Mouse (Mus musculus) forebrain, embryonic 16.5 days (tissue): ENCODE measurements around the gene Gm853. TPM values are rescaled to one million over a fixed set of nuclear protein-coding genes. Genes with fewer than 3 reads are reported as not detected.

Experiments
- ATAC-seq: fragments of 200-750 bp; cut with Nextera tagmentation; 2 replicates; pipeline ENCODE4 v1.8.0; 2017; ENCODE audit warnings: mild to moderate bottlenecking, moderate library complexity
- H3K27ac ChIP-seq: fragments of 300-500 bp; sonication (generic); 2 replicates; pipeline ENCODE4 v1.5.1; 2014; ENCODE audit warnings: low read length, control low read depth
- H3K27me3 ChIP-seq: fragments of 300-500 bp; sonication (generic); replicated peaks from 2 replicates; pipeline ENCODE4 v1.6.1; 2014; ENCODE audit warnings: low read length; ENCODE audit not compliant: control insufficient read depth, insufficient read depth
- H3K36me3 ChIP-seq: fragments of 300-500 bp; sonication (generic); 2 replicates; pipeline ENCODE4 v1.6.1; 2014; ENCODE audit not compliant: control insufficient read depth, insufficient read depth
- H3K4me1 ChIP-seq: fragments of 300-500 bp; sonication (generic); replicated peaks from 2 replicates; pipeline ENCODE4 v1.6.1; 2014; ENCODE audit warnings: low read length; ENCODE audit not compliant: control insufficient read depth, insufficient read depth
- H3K4me2 ChIP-seq: fragments of 300-500 bp; sonication (generic); 2 replicates; pipeline ENCODE4 v1.6.1; 2014; ENCODE audit warnings: mild to moderate bottlenecking, low read length, control low read depth
- H3K4me3 ChIP-seq: fragments of 300-500 bp; sonication (generic); replicated peaks from 2 replicates; pipeline ENCODE4 v1.5.1; 2014; ENCODE audit warnings: mild to moderate bottlenecking, low read length, control low read depth
- H3K9ac ChIP-seq: fragments of 300-500 bp; sonication (generic); replicated peaks from 2 replicates; pipeline ENCODE4 v1.6.1; 2014; ENCODE audit warnings: low read depth, low read length, control low read depth
- H3K9me3 ChIP-seq: fragments of 300-500 bp; sonication (generic); 2 replicates; pipeline ENCODE4 v1.6.1; 2016; ENCODE audit warnings: low read length; ENCODE audit not compliant: control insufficient read depth
- WGBS: fragments of 180-500 bp; shearing (Covaris S2); extraction: QIAGEN DNeasy Blood & Tissue Kit; methylation state at CpG from one replicate; pipeline ENCODE4 v1.1.7; 2014; 5-methylcytosine and 5-hydroxymethylcytosine counted together
- polyA plus RNA-seq: library from polyadenylated mRNA; unstranded; fragments of >200 nt; fragmentation: Nextera tagmentation; extraction: Ambion mirVana; gene quantifications from 2 replicates; pipeline ENCODE4 v1.2.1, GENCODE M21; 2015

Gene Gm853
- polyA plus RNA-seq, 1 experiment from 2014 or later: 0.09 TPM

DNA sequence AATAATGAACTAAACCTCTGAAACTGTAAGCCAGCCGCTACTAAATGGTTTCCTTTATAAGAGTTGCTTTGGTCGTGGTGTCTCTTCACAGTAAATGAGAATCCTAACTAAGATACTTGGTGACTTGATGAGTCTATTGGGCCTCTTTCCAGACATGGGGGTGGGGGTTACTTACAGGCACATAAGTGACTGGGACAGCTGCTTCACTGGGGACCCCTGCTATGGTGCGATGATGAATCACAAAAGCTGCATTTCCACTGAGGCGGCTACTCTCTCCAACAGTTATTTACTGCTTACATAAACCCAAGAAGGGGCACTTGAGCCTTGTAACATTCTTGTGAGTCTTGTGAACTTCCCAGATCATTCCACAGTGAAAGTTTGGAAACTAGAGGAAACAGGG is 15.4 kb upstream of the Gm853 start:
- no peaks in the 10 kb centered on the region for H3K36me3 ChIP-seq
- no peak for ATAC-seq
- 84% methylated on average over 4 of the region's 4 CpGs for WGBS
- H3K4me3 ChIP-seq: no peak overlapping the region
- no peak overlapping the region for H3K9ac ChIP-seq
- no peaks in the 10 kb centered on the region for H3K27me3 ChIP-seq
- no peaks in the 10 kb centered on the region for H3K4me1 ChIP-seq
- no peak overlapping the region for H3K27ac ChIP-seq
- no peak overlapping the region for H3K4me2 ChIP-seq
- no peaks in the 10 kb centered on the region for H3K9me3 ChIP-seq

GRCm38 (mm10) chr4:130236361-130236760 is 14.2 kb upstream of the Gm853 start:
- H3K4me2 ChIP-seq: no peak overlapping the region
- no peak overlapping the region for H3K4me3 ChIP-seq
- WGBS: 66% methylated on average over 8 of the region's 8 CpGs
- no peaks in the 10 kb centered on the region for H3K4me1 ChIP-seq
- H3K9me3 ChIP-seq: no peaks in the 10 kb centered on the region
- H3K9ac ChIP-seq: no peak overlapping the region
- H3K36me3 ChIP-seq: no peaks in the 10 kb centered on the region
- H3K27ac ChIP-seq: no peak overlapping the region
- ATAC-seq: no peak
- H3K27me3 ChIP-seq: no peaks in the 10 kb centered on the region

DNA sequence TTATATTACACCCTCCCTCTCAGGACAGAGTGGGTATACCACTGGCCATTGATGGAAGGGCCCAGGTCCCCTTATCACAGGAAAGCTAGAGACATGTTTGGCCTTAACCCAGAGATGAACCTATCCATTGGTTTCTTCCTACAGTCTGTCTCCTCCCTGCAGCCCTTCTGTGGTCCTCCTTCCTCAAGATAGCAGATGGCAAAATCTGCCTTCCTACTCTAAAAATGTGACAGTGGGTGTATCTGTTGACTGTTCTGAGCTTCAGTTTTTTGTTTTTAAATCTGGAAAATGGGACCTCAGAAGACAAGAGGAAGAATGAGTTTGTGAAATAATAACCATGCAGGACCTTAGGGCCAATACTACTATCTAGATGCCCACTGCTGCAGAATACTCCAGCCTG is 1.9 kb upstream of the Gm853 start:
- H3K36me3 ChIP-seq: no peaks in the 10 kb centered on the region
- no peak overlapping the region for H3K4me2 ChIP-seq
- no peak overlapping the region for H3K4me3 ChIP-seq
- ATAC-seq: no peak
- no peaks in the 10 kb centered on the region for H3K27me3 ChIP-seq
- no peak overlapping the region for H3K27ac ChIP-seq
- no peak overlapping the region for H3K9ac ChIP-seq
- H3K9me3 ChIP-seq: no peaks in the 10 kb centered on the region
- H3K4me1 ChIP-seq: no peaks in the 10 kb centered on the region

GRCm38 (mm10) chr4:130220176-130220575 is 2.0 kb downstream of the Gm853 start:
- no peaks in the 10 kb centered on the region for H3K36me3 ChIP-seq
- H3K27me3 ChIP-seq: no peaks in the 10 kb centered on the region
- no peak for ATAC-seq
- no peaks in the 10 kb centered on the region for H3K4me1 ChIP-seq
- 82% methylated on average over 9 of the region's 9 CpGs for WGBS
- H3K27ac ChIP-seq: no peak overlapping the region
- no peak overlapping the region for H3K9ac ChIP-seq
- H3K4me3 ChIP-seq: no peak overlapping the region
- no peak overlapping the region for H3K4me2 ChIP-seq
- H3K9me3 ChIP-seq: no peaks in the 10 kb centered on the region

GRCm38 (mm10) chr4:130215392-130215791 is 6.8 kb downstream of the Gm853 start:
- Histone ChIP-seq H3K9ac (no peak overlapping the region), H3K27me3 (no peaks in the 10 kb centered on the region), H3K4me2 (no peak overlapping the region), H3K9me3 (no peaks in the 10 kb centered on the region), H3K4me1 (no peaks in the 10 kb centered on the region), H3K4me3 (no peak overlapping the region), H3K36me3 (no peaks in the 10 kb centered on the region), H3K27ac (no peak overlapping the region)
- WGBS: 90% methylated on average over 8 of the region's 8 CpGs
- no peak for ATAC-seq

GRCm38 (mm10) chr4:130213857-130214256 is 8.3 kb downstream of the Gm853 start:
- WGBS: 75% methylated on average over 10 of the region's 10 CpGs
- Histone ChIP-seq H3K4me3 (no peak overlapping the region), H3K9me3 (no peaks in the 10 kb centered on the region), H3K4me1 (no peaks in the 10 kb centered on the region), H3K9ac (no peak overlapping the region), H3K36me3 (no peaks in the 10 kb centered on the region), H3K4me2 (no peak overlapping the region), H3K27ac (no peak overlapping the region), H3K27me3 (no peaks in the 10 kb centered on the region)
- no peak for ATAC-seq

- Histone ChIP-seq H3K36me3 (no peaks in the 10 kb centered on the region), H3K4me3 (no peak overlapping the region), H3K4me2 (no peak overlapping the region), H3K9ac (no peak overlapping the region), H3K27me3 (no peaks in the 10 kb centered on the region), H3K4me1 (no peaks in the 10 kb centered on the region), H3K27ac (no peak overlapping the region), H3K9me3 (no peaks in the 10 kb centered on the region)
- ATAC-seq: no peak
- 93% methylated on average over 4 of the region's 4 CpGs for WGBS
Observed at GRCm38 (mm10) chr4:130213197-130213596, 9.0 kb downstream of the Gm853 start.

- no peak for ATAC-seq
- H3K4me3 ChIP-seq: no peak overlapping the region
- H3K27me3 ChIP-seq: no peaks in the 10 kb centered on the region
- H3K4me1 ChIP-seq: no peaks in the 10 kb centered on the region
- H3K27ac ChIP-seq: no peak overlapping the region
- H3K9me3 ChIP-seq: no peaks in the 10 kb centered on the region
- no peak overlapping the region for H3K4me2 ChIP-seq
- no peak overlapping the region for H3K9ac ChIP-seq
- no peaks in the 10 kb centered on the region for H3K36me3 ChIP-seq
- WGBS: 78% methylated on average over 7 of the region's 7 CpGs
Observed at GRCm38 (mm10) chr4:130212421-130212820, 9.8 kb downstream of the Gm853 start.

GRCm38 (mm10) chr4:130211870-130212269 is 10.3 kb downstream of the Gm853 start:
- Histone ChIP-seq H3K9me3 (no peaks in the 10 kb centered on the region), H3K9ac (no peak overlapping the region), H3K4me3 (no peak overlapping the region), H3K4me2 (no peak overlapping the region), H3K27me3 (no peaks in the 10 kb centered on the region), H3K36me3 (no peaks in the 10 kb centered on the region), H3K4me1 (no peaks in the 10 kb centered on the region), H3K27ac (no peak overlapping the region)
- WGBS: 94% methylated on average over 2 of the region's 2 CpGs
- ATAC-seq: no peak
